Mouse (Mus musculus): ENCODE data around the gene Gm3336.

GRCm38 (mm10) chr8:70724216-70724615, 5.9 kb downstream of the Gm3336 start:
- no peak for TF ChIP-seq CTCF (conservative IDR thresholded peaks at IDR 0.05; ENCODE audit: insufficient read depth, insufficient read length, low read depth, low read length)
- TF ChIP-seq POLR2A (IDR thresholded peaks at IDR 0.05; ENCODE audit: low read depth, low read length): no peak
